Mouse (Mus musculus): Measurements from ENCODE around the gene Olfr1140. TPM values are rescaled to one million over a fixed set of nuclear protein-coding genes. Genes with fewer than 3 reads are reported as not detected.

Olfr1140 gene
- polyA plus RNA-seq (2017; shearing (Covaris generic)): not detected

GRCm38 (mm10) chr2:87743452-87743851, at the start of gene Olfr1140:
Gene Olfr1140 (plus strand): TSS chr2:87743752.

GRCm38 (mm10) chr2:87693847-87694246, 49.7 kb upstream of the Olfr1140 start, which contains the start of gene Olfr1136:
Gene Olfr1136 (minus strand): TSS chr2:87693947.

GRCm38 (mm10) chr2:87713079-87713478, 30.5 kb upstream of the Olfr1140 start, which contains the start of gene Olfr1137:
Gene Olfr1137 (minus strand): TSS chr2:87713179.

GRCm38 (mm10) chr2:87739878-87740277, 3.7 kb upstream of the Olfr1140 start, which contains the start of gene Olfr1138:
Gene Olfr1138 (minus strand): TSS chr2:87739978.

DNA sequence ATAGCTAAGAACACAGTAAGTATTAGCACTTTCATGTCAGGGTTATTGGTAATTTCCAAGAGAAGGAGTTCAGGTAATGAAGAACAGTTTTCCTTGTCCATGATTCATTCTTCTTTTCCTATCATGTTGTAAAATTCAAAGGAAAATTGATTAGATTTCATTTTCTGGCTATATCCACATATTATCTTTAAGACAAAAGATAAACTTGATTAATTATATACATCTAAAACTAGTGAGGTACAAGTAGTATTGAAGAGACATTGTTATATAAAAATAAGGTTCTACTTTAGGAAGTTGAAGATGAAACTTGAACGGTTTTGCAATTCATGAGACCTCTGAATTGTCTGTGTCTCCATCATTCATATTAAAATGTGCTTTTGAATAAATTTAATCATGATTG, 10.3 kb downstream of the Olfr1140 start, which contains the start of gene Olfr1141:
Gene Olfr1141, minus strand, starts transcription at position 101 of the 400 bp plus-strand sequence.

GRCm38 (mm10) chr2:87779183-87779582, 35.6 kb downstream of the Olfr1140 start, which contains the start of gene Olfr152:
Gene Olfr152 (plus strand): TSS chr2:87779483.

Other genes with a start within 250 kb of the Olfr1140 start
- not detected for gene Pramel7, start 246.7 kb upstream of the Olfr1140 start, polyA plus RNA-seq (2017; shearing (Covaris generic))
- gene Pramel6, start 237.2 kb upstream of the Olfr1140 start, polyA plus RNA-seq (2017; shearing (Covaris generic)): not detected
- gene Olfr153, start 212.0 kb upstream of the Olfr1140 start, polyA plus RNA-seq (2017; shearing (Covaris generic)): not detected
- gene Olfr1128, start 198.2 kb upstream of the Olfr1140 start, polyA plus RNA-seq (2017; shearing (Covaris generic)): not detected
- gene Olfr1129, start 169.8 kb upstream of the Olfr1140 start, polyA plus RNA-seq (2017; shearing (Covaris generic)): not detected
- not detected for gene Olfr1130, start 137.5 kb upstream of the Olfr1140 start, polyA plus RNA-seq (2017; shearing (Covaris generic))
- not detected for gene Olfr1131, start 116.6 kb upstream of the Olfr1140 start, polyA plus RNA-seq (2017; shearing (Covaris generic))
- not detected for gene Olfr1132, start 106.2 kb upstream of the Olfr1140 start, polyA plus RNA-seq (2017; shearing (Covaris generic))
- not detected for gene Olfr1133, start 96.4 kb upstream of the Olfr1140 start, polyA plus RNA-seq (2017; shearing (Covaris generic))
- not detected for gene Olfr1134, start 85.3 kb upstream of the Olfr1140 start, polyA plus RNA-seq (2017; shearing (Covaris generic))
- gene Olfr1135, start 70.1 kb upstream of the Olfr1140 start, polyA plus RNA-seq (2017; shearing (Covaris generic)): not detected
- not detected for gene Olfr1136, start 49.8 kb upstream of the Olfr1140 start, polyA plus RNA-seq (2017; shearing (Covaris generic))
- not detected for gene Olfr1137, start 30.6 kb upstream of the Olfr1140 start, polyA plus RNA-seq (2017; shearing (Covaris generic))
- not detected for gene Olfr1138, start 3.8 kb upstream of the Olfr1140 start, polyA plus RNA-seq (2017; shearing (Covaris generic))
- not detected for gene Olfr1141, start 10.2 kb downstream of the Olfr1140 start, polyA plus RNA-seq (2017; shearing (Covaris generic))
- gene Olfr152, start 35.7 kb downstream of the Olfr1140 start, polyA plus RNA-seq (2017; shearing (Covaris generic)): not detected
- gene Olfr1143, start 56.8 kb downstream of the Olfr1140 start, polyA plus RNA-seq (2017; shearing (Covaris generic)): not detected
- not detected for gene Olfr1145, start 66.1 kb downstream of the Olfr1140 start, polyA plus RNA-seq (2017; shearing (Covaris generic))
- not detected for gene Olfr1148, start 86.8 kb downstream of the Olfr1140 start, polyA plus RNA-seq (2017; shearing (Covaris generic))
- gene Olfr1150-ps1, start 100.2 kb downstream of the Olfr1140 start, polyA plus RNA-seq (2017; shearing (Covaris generic)): not detected
- not detected for gene Olfr1151, start 112.1 kb downstream of the Olfr1140 start, polyA plus RNA-seq (2017; shearing (Covaris generic))
- gene Olfr1152, start 122.7 kb downstream of the Olfr1140 start, polyA plus RNA-seq (2017; shearing (Covaris generic)): not detected
- not detected for gene Olfr1153, start 151.2 kb downstream of the Olfr1140 start, polyA plus RNA-seq (2017; shearing (Covaris generic))
- gene Olfr1154, start 161.4 kb downstream of the Olfr1140 start, polyA plus RNA-seq (2017; shearing (Covaris generic)): not detected
- not detected for gene Olfr1155, start 201.4 kb downstream of the Olfr1140 start, polyA plus RNA-seq (2017; shearing (Covaris generic))
- gene Olfr1156, start 209.3 kb downstream of the Olfr1140 start, polyA plus RNA-seq (2017; shearing (Covaris generic)): 0.20 TPM
- not detected for gene Olfr1157, start 224.5 kb downstream of the Olfr1140 start, polyA plus RNA-seq (2017; shearing (Covaris generic))
- gene Olfr74, start 230.9 kb downstream of the Olfr1140 start, polyA plus RNA-seq (2017; shearing (Covaris generic)): not detected
- gene Olfr1158, start 246.4 kb downstream of the Olfr1140 start, polyA plus RNA-seq (2017; shearing (Covaris generic)): not detected